Mouse (Mus musculus): ENCODE measurements around the gene Nxf1.

DNA sequence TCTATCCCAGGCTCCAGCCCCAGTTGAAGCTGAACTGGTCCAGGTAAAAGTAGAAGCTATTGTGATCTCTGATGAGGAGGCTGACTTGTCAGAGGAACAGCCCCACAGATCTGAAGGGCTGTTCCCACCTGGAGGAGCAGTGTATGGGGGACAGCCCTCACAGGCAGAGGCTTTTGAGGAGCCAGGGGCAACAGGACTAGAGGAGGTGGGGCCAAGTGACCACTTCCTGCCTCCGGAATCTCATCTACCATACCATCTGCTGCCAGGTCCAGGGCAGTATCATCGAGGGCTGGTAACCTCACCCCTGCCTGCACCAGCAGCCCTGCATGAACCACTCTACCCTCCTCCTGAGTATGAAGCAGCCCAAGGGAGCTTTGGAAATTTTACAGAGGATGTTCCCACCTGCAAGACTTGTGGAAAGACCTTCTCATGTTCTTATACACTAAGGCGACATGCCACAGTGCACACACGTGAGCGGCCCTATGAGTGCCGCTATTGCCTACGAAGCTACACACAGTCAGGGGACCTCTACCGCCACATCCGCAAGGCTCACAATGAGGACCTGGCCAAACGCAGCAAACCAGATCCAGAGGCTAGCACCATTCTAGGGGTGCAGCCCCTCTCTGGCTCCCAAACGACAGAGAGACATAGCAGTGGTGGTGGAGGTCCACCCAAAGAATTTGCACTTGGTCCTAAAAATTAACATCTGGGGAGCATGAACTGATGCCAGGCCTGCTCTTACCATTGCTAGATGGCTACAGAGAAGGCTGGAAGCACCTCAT, 47.2 kb downstream of the Nxf1 start:
- TF ChIP-seq CTCF (IDR thresholded peaks at IDR 0.05; ENCODE audit: extremely low read depth, insufficient read depth, low read length): no peak
- no peak for TF ChIP-seq POLR2A (IDR thresholded peaks at IDR 0.05; ENCODE audit: extremely low read depth, insufficient read depth, low read length)
